9 mouse cellular contexts compared by ENCODE assay signal in genomic region chr12:107464731-107465130, GRCm38 (mm10). TPM values are rescaled to one million over a fixed set of nuclear protein-coding genes. Genes with fewer than 3 reads are reported as not detected.
A peak's percentile ranks its signal among the peaks of the same experiment; 100 is the strongest.
DNase-seq lines count a peak whose midpoint lies in the region; ATAC-seq lines count a peak whose summit lies in the region.
"Had no signal": no experiment of that assay in that cellular context is flagged by ENCODE, and none has a peak within 500 bp of the region (broad histone marks: within the 10 kb centered on the region; RNA-seq: fewer than 3 reads in every experiment).

No protein-coding gene starts in this region.

- no peaks in the 10 kb centered on the region for H3K27me3 ChIP-seq in forebrain, embryonic 14.5 days (replicated peaks; ENCODE audit: control insufficient read depth, insufficient read depth, low read length)
- H3K27me3 ChIP-seq in forebrain, embryonic 15.5 days, result no peaks in the 10 kb centered on the region
- H3K27me3 ChIP-seq: CH12.LX had no signal

- no peak for ATAC-seq in forebrain, embryonic 14.5 days
- no peak for ATAC-seq in forebrain, embryonic 15.5 days (replicated peaks)
- no peak for ATAC-seq in monocyte, adult 5-6 weeks (replicated peaks; ENCODE audit: insufficient number of reproducible peaks, low FRiP score, low TSS enrichment, poor library complexity, severe bottlenecking)

- H3K27ac ChIP-seq in forebrain, embryonic 14.5 days (ENCODE audit: low read depth, low read length), result no peak overlapping the region
- H3K27ac ChIP-seq in forebrain, embryonic 15.5 days (replicated peaks), result no peak overlapping the region

- H3K4me2 ChIP-seq in forebrain, embryonic 14.5 days (ENCODE audit: low read length), result no peak overlapping the region
- no peak overlapping the region for H3K4me2 ChIP-seq in forebrain, embryonic 15.5 days (replicated peaks)

- H3K9me3 ChIP-seq in forebrain, embryonic 14.5 days (replicated peaks; ENCODE audit: control insufficient read depth, low read length), result no peaks in the 10 kb centered on the region
- H3K9me3 ChIP-seq in forebrain, embryonic 15.5 days, result no peaks in the 10 kb centered on the region

- no peak overlapping the region for H3K4me3 ChIP-seq in forebrain, embryonic 14.5 days (ENCODE audit: low read depth, low read length)
- no peak overlapping the region for H3K4me3 ChIP-seq in forebrain, embryonic 15.5 days

- peaks cover 3% of the 10 kb centered on the region; the same call in 1 of the 2 replicates for H3K4me1 ChIP-seq in forebrain, embryonic 14.5 days (ENCODE audit: control insufficient read depth, insufficient read depth, low read length)
- 0 out of 2 replicates have a peak, but pooled peaks cover 11% of the 10 kb centered on the region for H3K4me1 ChIP-seq in forebrain, embryonic 15.5 days

- H3K9ac ChIP-seq in forebrain, embryonic 14.5 days (ENCODE audit: low read length), result no peak overlapping the region
- no peak overlapping the region for H3K9ac ChIP-seq in forebrain, embryonic 15.5 days (replicated peaks)

- 23% methylated on average over 5 of the region's 5 CpGs for WGBS in forebrain, embryonic 14.5 days
- WGBS in forebrain, embryonic 15.5 days, result 29% methylated on average over 5 of the region's 5 CpGs

- no peaks in the 10 kb centered on the region for H3K36me3 ChIP-seq in forebrain, embryonic 14.5 days (ENCODE audit: control insufficient read depth, insufficient read depth, low read length)
- H3K36me3 ChIP-seq in forebrain, embryonic 15.5 days, result no peaks in the 10 kb centered on the region

- DNase-seq in forebrain, embryonic 14.5 days (ENCODE audit: low spot score), result peak; percentile 40
- peak; percentile 74 for DNase-seq in urinary bladder, postnatal 14 days (ENCODE audit: low spot score)
- no peak for DNase-seq in urinary bladder, adult 2 months (ENCODE audit: low spot score)
- peak; percentile 67 for DNase-seq in hindlimb bud, embryonic 11.5 days (ENCODE audit: extremely low spot score, low read depth, low spot score)
- peak; percentile 84 for DNase-seq in naive thymus-derived CD4-positive, alpha-beta T cell, adult 2 months (ENCODE audit: low read depth)
- DNase-seq in layer of hippocampus, adult 8-10 months (ENCODE audit: low spot score in 2 of 2), result no peak

RNA-seq across cellular contexts. Expression of gene 3110018I06Rik, which starts 23.7 kb away (rescaled TPM):
- polyA plus RNA-seq in forebrain, embryonic 14.5 days (2014; fragmentation: Nextera tagmentation; extraction: Ambion mirVana), result not detected in 2 replicates
- polyA plus RNA-seq in forebrain, embryonic 15.5 days (2015; fragmentation: Nextera tagmentation; extraction: Ambion mirVana), result not detected in 2 replicates
- polyA plus RNA-seq in urinary bladder, adult 2 months (2012; rRNA removed), result not detected in 2 replicates
- total RNA-seq in monocyte, adult 5-6 weeks (2017), result not detected in 3 replicates
- total RNA-seq in layer of hippocampus, adult 8-10 months (2022), result not detected
- total RNA-seq: CH12.LX had no signal

Comparison
In these comparisons a context has a peak if more than half of its experiments do, and no peak if none do; other contexts are left out.
1. DNase-seq: peak in forebrain, embryonic 14.5 days (single experiment), urinary bladder, postnatal 14 days (single experiment), hindlimb bud, embryonic 11.5 days (single experiment) and naive thymus-derived CD4-positive, alpha-beta T cell, adult 2 months (single experiment); none in urinary bladder, adult 2 months (single experiment) and layer of hippocampus, adult 8-10 months (0 of 2).